Mouse (Mus musculus): ENCODE results near the gene Espn. TPM values are rescaled to one million over a fixed set of nuclear protein-coding genes. Genes with fewer than 3 reads are reported as not detected.

Gene Espn
- total and polyA plus RNA-seq, 3 experiments = 5.0 to 19.6 TPM; not detected in 1

GRCm38 (mm10) chr4:152199617-152200016 lies 47.4 kb upstream of the Espn start:
- H3K27me3 ChIP-seq (ENCODE audit: control insufficient read depth in 1 of 2, insufficient read depth in 2 of 2, low read length in 2 of 2) = no peaks in the 10 kb centered on the region
- H3K4me3 ChIP-seq (ENCODE audit: control insufficient read depth in 1 of 2, insufficient read depth in 1 of 2, low read depth in 2 of 2, low read length in 2 of 2) = no peak overlapping the region
- H3K79me2 ChIP-seq (ENCODE audit: control insufficient read depth, insufficient read depth, low read length, poor library complexity) = peaks cover 14% of the 10 kb centered on the region; the same call in 1 of the 2 replicates
- H3K9ac ChIP-seq (ENCODE audit: control insufficient read depth, low read depth, low read length, poor library complexity, severe bottlenecking) = no peak overlapping the region
- H3K4me1 ChIP-seq (ENCODE audit: control insufficient read depth in 1 of 2, insufficient read depth in 2 of 2, low read length in 2 of 2) = peaks cover 29 to 58% of the 10 kb centered on the region in 2 experiments
- DNase-seq (ENCODE audit: low read depth, low spot score) = no peak
- no peaks in the 10 kb centered on the region for H3K9me3 ChIP-seq (replicated peaks; ENCODE audit: insufficient read depth, low read length)
- H3K36me3 ChIP-seq (ENCODE audit: control insufficient read depth in 1 of 2, insufficient read depth in 2 of 2, low read length in 2 of 2) = peaks cover 0 to 42% of the 10 kb centered on the region in 2 experiments; a peak in 2 of 4 replicates
- no peak overlapping the region for H3K27ac ChIP-seq (ENCODE audit: control insufficient read depth, low read depth, low read length)
- TF ChIP-seq ZNF384 (IDR thresholded peaks at IDR 0.05; ENCODE audit: low read depth, low read length) = no peak
- TF ChIP-seq E2F4 (IDR thresholded peaks at IDR 0.05; ENCODE audit: borderline replicate concordance, low read depth, low read length) = no peak
- TF ChIP-seq NRF1 (IDR thresholded peaks at IDR 0.05; ENCODE audit: insufficient read depth, low read depth, low read length, poor library complexity, severe bottlenecking) = no peak
- no peak for TF ChIP-seq ETS1 (IDR thresholded peaks at IDR 0.05; ENCODE audit: low read depth, low read length)
- TF ChIP-seq ELF1 (IDR thresholded peaks at IDR 0.05; ENCODE audit: low read depth, low read length) = no peak
- no peak for TF ChIP-seq MEF2A (IDR thresholded peaks at IDR 0.05; ENCODE audit: extremely low read depth, insufficient replicate concordance, low read depth, low read length, poor library complexity, severe bottlenecking)
- TF ChIP-seq UBTF (IDR thresholded peaks at IDR 0.05; ENCODE audit: borderline replicate concordance, insufficient read depth, low read depth, low read length) = no peak
- no peak for TF ChIP-seq MAFK (IDR thresholded peaks at IDR 0.05; ENCODE audit: borderline replicate concordance, low read depth, low read length)
- TF ChIP-seq MAZ (IDR thresholded peaks at IDR 0.05; ENCODE audit: low read depth, low read length) = no peak
- TF ChIP-seq ZKSCAN1 (IDR thresholded peaks at IDR 0.05; ENCODE audit: low read depth, low read length) = no peak
- no peak for TF ChIP-seq HCFC1 (IDR thresholded peaks at IDR 0.05; ENCODE audit: low read depth, low read length)
- TF ChIP-seq JUND (IDR thresholded peaks at IDR 0.05; ENCODE audit: low read depth, low read length) = no peak
- TF ChIP-seq MAX (IDR thresholded peaks at IDR 0.05; ENCODE audit: low read length) = no peak
- TF ChIP-seq NELFE (IDR thresholded peaks at IDR 0.05; ENCODE audit: low read depth, low read length) = no peak
- TF ChIP-seq POLR2A (IDR thresholded peaks at IDR 0.05; ENCODE audit: control insufficient read depth in 1 of 2, insufficient read depth in 1 of 2, low read depth in 1 of 2, low read length in 2 of 2, poor library complexity in 1 of 2) = no peak
- no peak for TF ChIP-seq ZMIZ1 (IDR thresholded peaks at IDR 0.05; ENCODE audit: low read depth, low read length)
- TF ChIP-seq MXI1 (IDR thresholded peaks at IDR 0.05; ENCODE audit: low read depth, low read length) = no peak
- no peak for TF ChIP-seq TCF12 (IDR thresholded peaks at IDR 0.05; ENCODE audit: low read depth, low read length)
- no peak for TF ChIP-seq EP300 (IDR thresholded peaks at IDR 0.05; ENCODE audit: low read depth in 1 of 2, low read length in 2 of 2)

DNA sequence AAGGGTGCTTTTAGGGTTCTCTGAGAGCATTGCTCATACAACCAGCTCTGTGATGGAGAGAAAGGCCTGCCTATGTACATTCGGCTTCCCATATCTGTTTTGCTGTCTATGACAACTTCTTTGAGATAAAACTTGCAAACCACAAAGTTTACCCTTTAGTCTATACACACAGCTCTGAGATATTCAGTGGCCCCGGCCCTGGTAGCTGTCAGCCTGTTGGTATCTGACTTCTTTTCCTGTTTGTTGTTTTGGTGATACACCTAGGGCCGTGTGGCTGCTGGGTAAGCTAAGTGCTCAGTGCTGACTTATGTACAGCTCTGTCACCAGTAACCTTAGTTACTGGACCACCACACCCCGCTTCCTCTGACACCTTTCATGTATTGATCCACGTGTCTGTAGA lies 45.4 kb upstream of the Espn start:
- H3K9ac ChIP-seq (ENCODE audit: control insufficient read depth, low read depth, low read length, poor library complexity, severe bottlenecking) = no peak overlapping the region
- no peak overlapping the region for H3K4me3 ChIP-seq (ENCODE audit: control insufficient read depth in 1 of 2, insufficient read depth in 1 of 2, low read depth in 2 of 2, low read length in 2 of 2)
- H3K9me3 ChIP-seq (replicated peaks; ENCODE audit: insufficient read depth, low read length) = no peaks in the 10 kb centered on the region
- peaks cover 32 to 69% of the 10 kb centered on the region in 2 experiments for H3K4me1 ChIP-seq (ENCODE audit: control insufficient read depth in 1 of 2, insufficient read depth in 2 of 2, low read length in 2 of 2)
- peak overlapping the region; percentile 62 for H3K27ac ChIP-seq (ENCODE audit: control insufficient read depth, low read depth, low read length)
- TF ChIP-seq TAL1 (IDR thresholded peaks at IDR 0.05; ENCODE audit: low read length) (no peak), RAD21 (IDR thresholded peaks at IDR 0.05; ENCODE audit: low read depth, low read length) (no peak), POLR2AphosphoS2 (IDR thresholded peaks at IDR 0.05; ENCODE audit: low read length) (no peak), EP300 (IDR thresholded peaks at IDR 0.05; ENCODE audit: low read depth in 1 of 2, low read length in 2 of 2) (peak; percentile 37 to 48; a peak in 3 of 4 replicates), ELF1 (IDR thresholded peaks at IDR 0.05; ENCODE audit: low read depth, low read length) (0 out of 2 replicates have a peak, but pooled peaks have one; percentile 11), MXI1 (IDR thresholded peaks at IDR 0.05; ENCODE audit: low read depth, low read length) (peak; percentile 38; the same call in 1 of the 2 replicates), TCF12 (IDR thresholded peaks at IDR 0.05; ENCODE audit: low read depth, low read length) (peak; percentile 51; the same call in 1 of the 2 replicates), NRF1 (IDR thresholded peaks at IDR 0.05; ENCODE audit: insufficient read depth, low read depth, low read length, poor library complexity, severe bottlenecking) (no peak), ZKSCAN1 (IDR thresholded peaks at IDR 0.05; ENCODE audit: low read depth, low read length) (no peak), GATA1 (IDR thresholded peaks at IDR 0.05; ENCODE audit: low read depth, low read length) (peak; percentile 76), CHD1 (IDR thresholded peaks at IDR 0.05; ENCODE audit: low read depth, low read length) (no peak), BHLHE40 (IDR thresholded peaks at IDR 0.05; ENCODE audit: borderline replicate concordance, low read depth, low read length) (0 out of 2 replicates have a peak, but pooled peaks have one; percentile 10), ETS1 (IDR thresholded peaks at IDR 0.05; ENCODE audit: low read depth, low read length) (peak; percentile 73), SIN3A (IDR thresholded peaks at IDR 0.05; ENCODE audit: low read length) (peak; percentile 60; the same call in 1 of the 2 replicates), MAFK (IDR thresholded peaks at IDR 0.05; ENCODE audit: borderline replicate concordance, low read depth, low read length) (no peak)
- H3K27me3 ChIP-seq (ENCODE audit: control insufficient read depth in 1 of 2, insufficient read depth in 2 of 2, low read length in 2 of 2) = no peaks in the 10 kb centered on the region
- peaks cover 27% of the 10 kb centered on the region for H3K79me2 ChIP-seq (ENCODE audit: control insufficient read depth, insufficient read depth, low read length, poor library complexity)
- DNase-seq (ENCODE audit: low read depth, low spot score) = peak; percentile 61
- H3K36me3 ChIP-seq (ENCODE audit: control insufficient read depth in 1 of 2, insufficient read depth in 2 of 2, low read length in 2 of 2) = peaks cover 0 to 51% of the 10 kb centered on the region in 2 experiments; a peak in 2 of 4 replicates

Measured in MEL (cell line).